Mouse (Mus musculus): ENCODE data around the gene Ip6k2. TPM values are rescaled to one million over a fixed set of nuclear protein-coding genes. Genes with fewer than 3 reads are reported as not detected.
A peak's percentile ranks its signal among the peaks of the same experiment; 100 is the strongest.

Ip6k2 gene
- total and polyA plus RNA-seq, 3 experiments: 21.3 to 33.7 TPM; not detected in 1

- Histone ChIP-seq H3K79me2 (ENCODE audit: control insufficient read depth, insufficient read depth, low read length, poor library complexity) (no peaks in the 10 kb centered on the region), H3K4me3 (ENCODE audit: control insufficient read depth in 1 of 2, insufficient read depth in 1 of 2, low read depth in 2 of 2, low read length in 2 of 2) (no peak overlapping the region), H3K27ac (ENCODE audit: control insufficient read depth, low read depth, low read length) (no peak overlapping the region), H3K9me3 (replicated peaks; ENCODE audit: insufficient read depth, low read length) (no peaks in the 10 kb centered on the region), H3K4me1 (ENCODE audit: control insufficient read depth in 1 of 2, insufficient read depth in 2 of 2, low read length in 2 of 2) (peaks cover 0 to 10% of the 10 kb centered on the region in 2 experiments; a peak in 2 of 4 replicates), H3K36me3 (ENCODE audit: control insufficient read depth in 1 of 2, insufficient read depth in 2 of 2, low read length in 2 of 2) (no peaks in the 10 kb centered on the region; a peak in 1 of 4 replicates), H3K27me3 (ENCODE audit: control insufficient read depth in 1 of 2, insufficient read depth in 2 of 2, low read length in 2 of 2) (no peaks in the 10 kb centered on the region), H3K9ac (ENCODE audit: control insufficient read depth, low read depth, low read length, poor library complexity, severe bottlenecking) (no peak overlapping the region)
- TF ChIP-seq TBP (IDR thresholded peaks at IDR 0.05; ENCODE audit: low read depth, low read length) (no peak), ZNF384 (IDR thresholded peaks at IDR 0.05; ENCODE audit: low read depth, low read length) (no peak), ELF1 (IDR thresholded peaks at IDR 0.05; ENCODE audit: low read depth, low read length) (no peak), KAT2A (conservative IDR thresholded peaks at IDR 0.05; ENCODE audit: low read depth, low read length) (no peak), TAL1 (IDR thresholded peaks at IDR 0.05; ENCODE audit: low read length) (no peak), POLR2AphosphoS2 (IDR thresholded peaks at IDR 0.05; ENCODE audit: low read length) (no peak), MAZ (IDR thresholded peaks at IDR 0.05; ENCODE audit: low read depth, low read length) (no peak), NELFE (IDR thresholded peaks at IDR 0.05; ENCODE audit: low read depth, low read length) (no peak), ZKSCAN1 (IDR thresholded peaks at IDR 0.05; ENCODE audit: low read depth, low read length) (no peak), GATA1 (IDR thresholded peaks at IDR 0.05; ENCODE audit: low read depth, low read length) (no peak)
- DNase-seq (ENCODE audit: low read depth, low spot score): no peak
These were observed 18.6 kb upstream of the Ip6k2 start for GRCm38 (mm10) chr9:108764971-108765370.

GRCm38 (mm10) chr9:108776614-108777013 is 7.0 kb upstream of the Ip6k2 start:
- Histone ChIP-seq H3K36me3 (ENCODE audit: control insufficient read depth in 1 of 2, insufficient read depth in 2 of 2, low read length in 2 of 2) (peaks cover 0 to 11% of the 10 kb centered on the region in 2 experiments; a peak in 2 of 4 replicates), H3K9ac (ENCODE audit: control insufficient read depth, low read depth, low read length, poor library complexity, severe bottlenecking) (no peak overlapping the region), H3K27me3 (ENCODE audit: control insufficient read depth in 1 of 2, insufficient read depth in 2 of 2, low read length in 2 of 2) (peaks cover 0 to 4% of the 10 kb centered on the region in 2 experiments; a peak in 3 of 4 replicates), H3K9me3 (replicated peaks; ENCODE audit: insufficient read depth, low read length) (no peaks in the 10 kb centered on the region), H3K27ac (ENCODE audit: control insufficient read depth, low read depth, low read length) (no peak overlapping the region), H3K4me1 (ENCODE audit: control insufficient read depth in 1 of 2, insufficient read depth in 2 of 2, low read length in 2 of 2) (peaks cover 9 to 17% of the 10 kb centered on the region in 2 experiments), H3K79me2 (ENCODE audit: control insufficient read depth, insufficient read depth, low read length, poor library complexity) (no peaks in the 10 kb centered on the region), H3K4me3 (ENCODE audit: control insufficient read depth in 1 of 2, insufficient read depth in 1 of 2, low read depth in 2 of 2, low read length in 2 of 2) (no peak overlapping the region)
- peak; percentile 32 for DNase-seq (ENCODE audit: low read depth, low spot score)
- no peak for TF ChIP-seq TCF12 (IDR thresholded peaks at IDR 0.05; ENCODE audit: low read depth, low read length)
- no peak for TF ChIP-seq MYB (IDR thresholded peaks at IDR 0.05; ENCODE audit: low read depth, low read length)
- TF ChIP-seq POLR2A (IDR thresholded peaks at IDR 0.05; ENCODE audit: control insufficient read depth in 1 of 2, insufficient read depth in 1 of 2, low read depth in 1 of 2, low read length in 2 of 2, poor library complexity in 1 of 2): no peak
- TF ChIP-seq TAL1 (IDR thresholded peaks at IDR 0.05; ENCODE audit: low read length): no peak
- no peak for TF ChIP-seq ELF1 (IDR thresholded peaks at IDR 0.05; ENCODE audit: low read depth, low read length)
- no peak for TF ChIP-seq E2F4 (IDR thresholded peaks at IDR 0.05; ENCODE audit: borderline replicate concordance, low read depth, low read length)
- TF ChIP-seq KAT2A (conservative IDR thresholded peaks at IDR 0.05; ENCODE audit: low read depth, low read length): no peak
- no peak for TF ChIP-seq SMC3 (IDR thresholded peaks at IDR 0.05; ENCODE audit: low read depth, low read length)
- TF ChIP-seq NELFE (IDR thresholded peaks at IDR 0.05; ENCODE audit: low read depth, low read length): no peak
- no peak for TF ChIP-seq POLR2AphosphoS5 (IDR thresholded peaks at IDR 0.05; ENCODE audit: borderline replicate concordance, low read depth, low read length)
- TF ChIP-seq TBP (IDR thresholded peaks at IDR 0.05; ENCODE audit: low read depth, low read length): no peak
- no peak for TF ChIP-seq CTCF (IDR thresholded peaks at IDR 0.05 in 2 of 3, conservative IDR thresholded peaks at IDR 0.05 in 1 of 3; ENCODE audit: control insufficient read depth in 1 of 3, insufficient read depth in 1 of 3, low read depth in 2 of 3, low read length in 3 of 3, poor library complexity in 1 of 3, severe bottlenecking in 1 of 3)
- TF ChIP-seq CHD1 (IDR thresholded peaks at IDR 0.05; ENCODE audit: low read depth, low read length): no peak
